In genomic region chr13:42244240-42245086, GRCm38 (mm10) we compare ENCODE assay signal across 8 mouse cellular contexts. TPM values are rescaled to one million over a fixed set of nuclear protein-coding genes. Genes with fewer than 3 reads are reported as not detected.
DNase-seq lines count a peak whose midpoint lies in the region.

No protein-coding gene starts in this region.

- DNase-seq in cerebellum, adult 18-20 months = peak; percentile 4 to 15
- no peak for DNase-seq in cerebellum, adult 11 months
- peak; percentile 71 for DNase-seq in CD4-positive, CD25-positive, alpha-beta regulatory T cell, adult 2 months (ENCODE audit: low read depth, low spot score)
- DNase-seq in embryo, embryonic 10 days (ENCODE audit: low spot score) = peak; percentile 58
- peak; percentile 31 for DNase-seq in heart, postnatal 4 days
- peak; percentile 21 for DNase-seq in layer of hippocampus, adult 9-11 months
- peak; percentile 38 for DNase-seq in mesoderm, embryonic 11.5 days (ENCODE audit: low read depth, low spot score)
- DNase-seq in telencephalon, adult 2 months (ENCODE audit: low read depth, low spot score) = peak; percentile 45

RNA-seq across cellular contexts. Expression of gene Edn1, which starts 56.8 kb away (rescaled TPM):
- total RNA-seq in heart, postnatal 4 days (2021) = 10 to 100 TPM; 12.1 to 15.2 TPM
